Comparison of ENCODE assay signal across 9 mouse cellular contexts in the genomic region with DNA sequence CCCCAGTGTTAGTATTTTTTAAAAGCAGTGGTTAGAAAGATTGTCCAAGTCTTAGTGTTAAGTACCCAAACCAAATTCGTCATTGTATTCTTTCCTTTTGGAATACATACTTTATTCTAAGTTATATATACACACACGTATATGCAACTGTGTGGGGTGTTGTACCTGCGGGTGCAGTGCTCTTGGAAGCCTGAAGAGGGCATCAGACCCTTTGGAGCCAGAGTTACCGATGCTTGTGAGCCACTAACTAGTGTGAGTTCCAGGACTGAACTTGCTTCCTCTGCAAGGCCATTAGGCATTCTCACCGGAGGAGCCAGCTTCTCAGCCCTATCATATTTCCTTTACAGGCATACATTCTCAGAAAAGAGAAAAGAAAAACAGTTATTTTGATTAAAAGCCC. TPM values are rescaled to one million over a fixed set of nuclear protein-coding genes. Genes with fewer than 3 reads are reported as not detected.
A peak's percentile ranks its signal among the peaks of the same experiment; 100 is the strongest.
DNase-seq lines count a peak whose midpoint lies in the region; ATAC-seq and TF ChIP-seq lines count a peak whose summit lies in the region.
"Had no signal": no experiment of that assay in that cellular context is flagged by ENCODE, and none has a peak within 500 bp of the region (broad histone marks: within the 10 kb centered on the region; RNA-seq: fewer than 3 reads in every experiment).

No protein-coding gene starts in this region.

- peak; percentile 81 for ATAC-seq in erythroid progenitor cell, adult 5-6 weeks (replicated peaks; ENCODE audit: low FRiP score, poor library complexity, severe bottlenecking)
- ATAC-seq in midbrain, embryonic 11.5 days (ENCODE audit: low FRiP score), result no peak

- no peak overlapping the region for H3K9ac ChIP-seq in midbrain, embryonic 11.5 days (ENCODE audit: low read length)

- no peak overlapping the region for H3K4me3 ChIP-seq in E14TG2a.4 (replicated peaks; ENCODE audit: low read length)
- H3K4me3 ChIP-seq in limb, embryonic 10.5 days, result no peak overlapping the region
- H3K4me3 ChIP-seq in midbrain, embryonic 11.5 days (ENCODE audit: low read depth, low read length), result no peak overlapping the region

- no peak overlapping the region for H3K27ac ChIP-seq in limb, embryonic 10.5 days
- H3K27ac ChIP-seq in midbrain, embryonic 11.5 days (ENCODE audit: low read depth, low read length), result no peak overlapping the region
- H3K27ac ChIP-seq: macrophage had no signal

- H3K9me3 ChIP-seq in E14TG2a.4 (ENCODE audit: low read length), result no peaks in the 10 kb centered on the region
- no peaks in the 10 kb centered on the region for H3K9me3 ChIP-seq in limb, embryonic 10.5 days (replicated peaks)
- H3K9me3 ChIP-seq in midbrain, embryonic 11.5 days (ENCODE audit: control insufficient read depth, low read length), result no peaks in the 10 kb centered on the region

- peak; percentile 93 for TF ChIP-seq CTCF in E14TG2a.4 (conservative IDR thresholded peaks at IDR 0.05; ENCODE audit: low read length)

- peaks cover 10% of the 10 kb centered on the region for H3K4me1 ChIP-seq in E14TG2a.4 (replicated peaks; ENCODE audit: low read depth, low read length)
- H3K4me1 ChIP-seq in limb, embryonic 10.5 days, result no peaks in the 10 kb centered on the region
- H3K4me1 ChIP-seq in midbrain, embryonic 11.5 days (ENCODE audit: control insufficient read depth, insufficient read depth, low read length), result no peaks in the 10 kb centered on the region

- no peaks in the 10 kb centered on the region for H3K27me3 ChIP-seq in E14TG2a.4 (ENCODE audit: insufficient read depth, low read length)
- H3K27me3 ChIP-seq in limb, embryonic 10.5 days (ENCODE audit: low read depth, poor library complexity, severe bottlenecking), result no peaks in the 10 kb centered on the region
- no peaks in the 10 kb centered on the region for H3K27me3 ChIP-seq in midbrain, embryonic 11.5 days (ENCODE audit: control insufficient read depth, insufficient read depth, low read length)

- 38% methylated on average over 5 of the region's 5 CpGs for WGBS in limb, embryonic 10.5 days
- WGBS in midbrain, embryonic 11.5 days, result 41% methylated on average over 5 of the region's 5 CpGs

- peak; percentile 33 for DNase-seq in left cerebral cortex, adult 18-20 months (ENCODE audit: low spot score in 2 of 2)
- DNase-seq in left cerebral cortex, adult 9 months (ENCODE audit: low spot score in 2 of 2), result no peak
- DNase-seq in adrenal gland, adult 18-20 months (ENCODE audit: low spot score in 2 of 2), result peak; percentile 47 to 49
- DNase-seq in limb, embryonic 10.5 days (ENCODE audit: low spot score), result peak; percentile 45
- peak; percentile 47 for DNase-seq in retina, postnatal 1 day
- no peak for DNase-seq in midbrain, embryonic 11.5 days (ENCODE audit: low spot score, missing footprints)

- H3K36me3 ChIP-seq in E14TG2a.4 (ENCODE audit: insufficient read depth, low read length), result no peaks in the 10 kb centered on the region
- no peaks in the 10 kb centered on the region for H3K36me3 ChIP-seq in limb, embryonic 10.5 days
- H3K36me3 ChIP-seq in midbrain, embryonic 11.5 days (ENCODE audit: control insufficient read depth, insufficient read depth, low read length), result no peaks in the 10 kb centered on the region

- H3K4me2 ChIP-seq in midbrain, embryonic 11.5 days, result no peak overlapping the region

RNA-seq across cellular contexts. Expression of a gene that starts 20.1 kb away (rescaled TPM):
- 10 to 100 TPM; 27.2 to 27.5 TPM for total RNA-seq in left cerebral cortex, adult 18-20 months (2021)
- total RNA-seq in adrenal gland, adult 18-20 months (2021), result 10 to 100 TPM; 30.2 to 33.3 TPM
- 41.1 and 67.5 TPM in 2 replicates for total RNA-seq in erythroid progenitor cell, adult 5-6 weeks (2015; ENCODE audit: low replicate concordance)
- 47.8 and 49.5 TPM in 2 replicates for total RNA-seq in erythroid progenitor cell, adult 5-6 weeks (2017; ENCODE audit: low replicate concordance)
- 23.5 and 25.8 TPM in 2 replicates for polyA plus RNA-seq in limb, embryonic 10.5 days (2016; fragmentation: Nextera tagmentation; extraction: Ambion mirVana)
- 26.2 and 28.9 TPM in 2 replicates for polyA plus RNA-seq in midbrain, embryonic 11.5 days (2014; fragmentation: Nextera tagmentation; extraction: Ambion mirVana)

RNA-seq across cellular contexts. Expression of a gene that starts 20.3 kb away (rescaled TPM):
- 10 to 100 TPM; 49.2 to 49.5 TPM for total RNA-seq in left cerebral cortex, adult 18-20 months (2021)
- 10 to 100 TPM; 66.4 to 67.1 TPM for total RNA-seq in adrenal gland, adult 18-20 months (2021)
- total RNA-seq in erythroid progenitor cell, adult 5-6 weeks (2015; ENCODE audit: low replicate concordance), result 71.4 and 112 TPM in 2 replicates
- 65.8 and 73.0 TPM in 2 replicates for total RNA-seq in erythroid progenitor cell, adult 5-6 weeks (2017; ENCODE audit: low replicate concordance)
- 130 and 139 TPM in 2 replicates for polyA plus RNA-seq in limb, embryonic 10.5 days (2016; fragmentation: Nextera tagmentation; extraction: Ambion mirVana)
- 125 and 135 TPM in 2 replicates for polyA plus RNA-seq in midbrain, embryonic 11.5 days (2014; fragmentation: Nextera tagmentation; extraction: Ambion mirVana)

Comparison
In these comparisons a context has a peak if more than half of its experiments do, and no peak if none do; other contexts are left out.
1. DNase-seq: peak in left cerebral cortex, adult 18-20 months (2 of 2), adrenal gland, adult 18-20 months (2 of 2), limb, embryonic 10.5 days (single experiment) and retina, postnatal 1 day (single experiment); none in left cerebral cortex, adult 9 months (0 of 2) and midbrain, embryonic 11.5 days (single experiment).